Mouse (Mus musculus) c-Kit-negative CD71-positive TER-119-positive erythroid progenitor cells, embryonic 14.5 days (primary cell): ENCODE measurements around the gene Hoxd1.

ENCODE experiments used
- DNase-seq: peaks from one replicate; pipeline ENCODE4 v3.0.0-alpha.2; 2013; ENCODE audit warnings: low read depth, low spot score

Hoxd1 gene

GRCm38 (mm10) chr2:74732513-74733316 lies 30.1 kb upstream of the Hoxd1 start:
- no peak for DNase-seq

GRCm38 (mm10) chr2:74733317-74733661 lies 29.5 kb upstream of the Hoxd1 start:
- no peak for DNase-seq

- DNase-seq: no peak
Measured at GRCm38 (mm10) chr2:74733765-74734164, 29.0 kb upstream of the Hoxd1 start.

GRCm38 (mm10) chr2:74734451-74734850 lies 28.3 kb upstream of the Hoxd1 start:
- no peak for DNase-seq

- DNase-seq: no peak
Measured at GRCm38 (mm10) chr2:74734996-74735811, 27.6 kb upstream of the Hoxd1 start.

GRCm38 (mm10) chr2:74735851-74736687 lies 26.7 kb upstream of the Hoxd1 start:
- no peak for DNase-seq

- DNase-seq: no peak
Measured at GRCm38 (mm10) chr2:74736688-74737577, 25.8 kb upstream of the Hoxd1 start.

GRCm38 (mm10) chr2:74737578-74738070 lies 25.2 kb upstream of the Hoxd1 start:
- no peak for DNase-seq

- DNase-seq: no peak
Measured at GRCm38 (mm10) chr2:74738623-74739475, 23.9 kb upstream of the Hoxd1 start.

- DNase-seq: no peak
Measured at GRCm38 (mm10) chr2:74739476-74739800, 23.3 kb upstream of the Hoxd1 start.

- DNase-seq: no peak
Measured at GRCm38 (mm10) chr2:74739869-74740268, 22.9 kb upstream of the Hoxd1 start.

GRCm38 (mm10) chr2:74740311-74741091 lies 22.3 kb upstream of the Hoxd1 start:
- DNase-seq: no peak

GRCm38 (mm10) chr2:74741252-74741978 lies 21.4 kb upstream of the Hoxd1 start:
- no peak for DNase-seq

- no peak for DNase-seq
Measured at GRCm38 (mm10) chr2:74741979-74742277, 20.9 kb upstream of the Hoxd1 start.

- no peak for DNase-seq
Measured at GRCm38 (mm10) chr2:74745540-74746297, 17.1 kb upstream of the Hoxd1 start.

GRCm38 (mm10) chr2:74746298-74746921 lies 16.4 kb upstream of the Hoxd1 start:
- DNase-seq: no peak

- no peak for DNase-seq
Measured at GRCm38 (mm10) chr2:74747006-74747405, 15.8 kb upstream of the Hoxd1 start.
